Mouse (Mus musculus) thymus, postnatal 4 days (tissue): ENCODE results near the gene Aig1.

Experiments
- DNase-seq: peaks from one replicate; pipeline ENCODE4 v3.0.0; 2021

Gene Aig1

GRCm38 (mm10) chr10:13770720-13771119 is 98.1 kb downstream of the Aig1 start:
- DNase-seq, result no peak

- no peak for DNase-seq
Observed at GRCm38 (mm10) chr10:13769789-13770188, 99.0 kb downstream of the Aig1 start.

- no peak for DNase-seq
Observed at GRCm38 (mm10) chr10:13768866-13769265, 99.9 kb downstream of the Aig1 start.

GRCm38 (mm10) chr10:13767076-13767475 is 101.7 kb downstream of the Aig1 start:
- DNase-seq, result no peak

GRCm38 (mm10) chr10:13763151-13763550 is 105.6 kb downstream of the Aig1 start:
- no peak for DNase-seq

- DNase-seq, result no peak
Observed at GRCm38 (mm10) chr10:13754712-13755111, 114.1 kb downstream of the Aig1 start.

GRCm38 (mm10) chr10:13753777-13754176 is 115.0 kb downstream of the Aig1 start:
- DNase-seq, result no peak

- DNase-seq, result no peak
Observed at GRCm38 (mm10) chr10:13739494-13740140, 129.2 kb downstream of the Aig1 start.

- no peak for DNase-seq
Observed at GRCm38 (mm10) chr10:13730039-13730748, 138.6 kb downstream of the Aig1 start.

GRCm38 (mm10) chr10:13727676-13728075 is 141.1 kb downstream of the Aig1 start:
- no peak for DNase-seq

GRCm38 (mm10) chr10:13726206-13726605 is 142.6 kb downstream of the Aig1 start:
- DNase-seq, result no peak

GRCm38 (mm10) chr10:13725276-13725675 is 143.5 kb downstream of the Aig1 start:
- no peak for DNase-seq

- no peak for DNase-seq
Observed at GRCm38 (mm10) chr10:13716132-13716531, 152.6 kb downstream of the Aig1 start.

- no peak for DNase-seq
Observed at GRCm38 (mm10) chr10:13715584-13715983, 153.2 kb downstream of the Aig1 start.

GRCm38 (mm10) chr10:13714920-13715293 is 153.9 kb downstream of the Aig1 start:
- DNase-seq, result no peak

- no peak for DNase-seq
Observed at GRCm38 (mm10) chr10:13714199-13714919, 154.4 kb downstream of the Aig1 start.

- no peak for DNase-seq
Observed at GRCm38 (mm10) chr10:13713711-13714110, 155.1 kb downstream of the Aig1 start.

- DNase-seq, result no peak
Observed at GRCm38 (mm10) chr10:13713116-13713515, 155.7 kb downstream of the Aig1 start.

GRCm38 (mm10) chr10:13711281-13711829 is 157.4 kb downstream of the Aig1 start:
- no peak for DNase-seq

- DNase-seq, result no peak
Observed at GRCm38 (mm10) chr10:13705771-13706170, 163.0 kb downstream of the Aig1 start.

GRCm38 (mm10) chr10:13702688-13703087 is 166.1 kb downstream of the Aig1 start:
- no peak for DNase-seq

GRCm38 (mm10) chr10:13702043-13702442 is 166.7 kb downstream of the Aig1 start:
- no peak for DNase-seq

GRCm38 (mm10) chr10:13696326-13696725 is 172.5 kb downstream of the Aig1 start:
- DNase-seq, result no peak

- no peak for DNase-seq
Observed at GRCm38 (mm10) chr10:13693276-13693675, 175.5 kb downstream of the Aig1 start.
